Mouse (Mus musculus): ENCODE results near the gene Hand2. TPM values are rescaled to one million over a fixed set of nuclear protein-coding genes. Genes with fewer than 3 reads are reported as not detected.

Hand2 gene
- polyA plus RNA-seq, 1 experiment from 2014 or later = 0.20 TPM

GRCm38 (mm10) chr8:57348251-57348650 is 27.5 kb downstream of the Hand2 start:
- Histone ChIP-seq H3K27me3 (ENCODE audit: control insufficient read depth, insufficient read depth, low read length) (peaks cover 98% of the 10 kb centered on the region), H3K36me3 (ENCODE audit: control insufficient read depth, insufficient read depth, low read length) (no peaks in the 10 kb centered on the region), H3K9me3 (ENCODE audit: control insufficient read depth, low read length) (no peaks in the 10 kb centered on the region), H3K9ac (ENCODE audit: low read length) (no peak overlapping the region), H3K4me2 (ENCODE audit: low read depth) (no peak overlapping the region), H3K27ac (ENCODE audit: low read depth, low read length) (no peak overlapping the region), H3K4me1 (ENCODE audit: control insufficient read depth, insufficient read depth, low read length) (no peaks in the 10 kb centered on the region), H3K4me3 (ENCODE audit: low read depth, low read length) (no peak overlapping the region)
- DNase-seq (ENCODE audit: low spot score) (no peak), ATAC-seq (ENCODE audit: insufficient read depth, low FRiP score, low TSS enrichment) (no peak)
- 7% methylated on average over 4 of the region's 4 CpGs for WGBS

DNA sequence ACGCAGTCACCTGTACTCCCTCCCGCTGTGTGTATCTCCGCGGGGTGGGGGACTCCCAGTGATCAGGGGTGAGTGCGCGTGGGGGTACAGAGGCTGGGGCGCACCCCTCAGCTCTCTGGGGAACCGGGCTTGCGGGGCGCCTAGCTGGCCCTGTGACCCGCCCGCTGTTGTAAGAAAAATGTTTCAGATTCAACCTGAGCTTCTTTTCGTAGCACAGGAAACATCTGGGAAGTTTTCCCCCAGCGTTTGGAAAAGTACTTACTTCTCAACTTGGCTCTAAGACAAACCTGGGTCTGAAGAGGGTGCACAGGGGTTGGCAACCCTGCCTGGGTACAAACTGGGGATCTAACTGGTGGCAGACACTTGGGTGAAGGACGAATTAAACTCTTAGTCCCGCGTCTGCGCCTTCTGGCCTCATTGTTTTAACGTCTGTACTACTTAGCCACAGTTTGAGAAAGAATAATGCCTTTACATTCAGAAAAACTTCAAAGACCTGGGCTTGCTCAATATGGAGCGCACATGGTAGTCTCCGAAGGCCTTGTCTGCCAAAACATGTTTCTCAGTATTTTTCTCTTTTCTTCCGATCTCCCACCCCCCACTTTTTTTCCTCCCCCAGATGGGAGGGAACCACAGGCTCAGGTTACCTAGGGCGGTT is 28.2 kb downstream of the Hand2 start:
- Histone ChIP-seq H3K4me1 (ENCODE audit: control insufficient read depth, insufficient read depth, low read length) (no peaks in the 10 kb centered on the region), H3K9ac (ENCODE audit: low read length) (no peak overlapping the region), H3K4me2 (ENCODE audit: low read depth) (no peak overlapping the region), H3K27ac (ENCODE audit: low read depth, low read length) (no peak overlapping the region), H3K36me3 (ENCODE audit: control insufficient read depth, insufficient read depth, low read length) (no peaks in the 10 kb centered on the region), H3K27me3 (ENCODE audit: control insufficient read depth, insufficient read depth, low read length) (peaks cover 96% of the 10 kb centered on the region), H3K4me3 (ENCODE audit: low read depth, low read length) (no peak overlapping the region), H3K9me3 (ENCODE audit: control insufficient read depth, low read length) (no peaks in the 10 kb centered on the region)
- WGBS = under 1% methylated on average over 23 of the region's 23 CpGs
- ATAC-seq (ENCODE audit: insufficient read depth, low FRiP score, low TSS enrichment) (no peak), DNase-seq (ENCODE audit: low spot score) (no peak)

DNA sequence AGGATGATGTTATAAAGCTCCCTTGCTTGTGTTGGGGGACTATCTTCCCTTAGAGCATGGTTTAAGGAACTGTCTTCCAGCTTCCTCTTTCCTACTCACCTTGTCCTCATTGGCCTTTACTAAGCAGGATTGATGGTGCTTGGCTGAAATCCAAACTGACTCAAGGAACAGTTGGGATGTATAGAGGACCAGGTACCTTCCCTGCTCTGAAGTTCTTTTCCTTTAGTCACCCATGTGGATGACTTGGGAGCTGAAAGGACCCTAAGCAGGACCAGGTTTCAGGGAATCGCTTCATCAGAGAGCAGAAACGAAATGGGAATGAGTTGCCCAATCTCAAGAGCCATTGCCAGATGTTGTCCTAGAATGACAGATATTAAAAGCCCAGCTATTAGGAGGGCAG is 31.1 kb downstream of the Hand2 start:
- 22% methylated on average over 2 of the region's 2 CpGs for WGBS
- Histone ChIP-seq H3K27ac (ENCODE audit: low read depth, low read length) (no peak overlapping the region), H3K9ac (ENCODE audit: low read length) (no peak overlapping the region), H3K36me3 (ENCODE audit: control insufficient read depth, insufficient read depth, low read length) (no peaks in the 10 kb centered on the region), H3K9me3 (ENCODE audit: control insufficient read depth, low read length) (no peaks in the 10 kb centered on the region), H3K4me2 (ENCODE audit: low read depth) (no peak overlapping the region), H3K4me3 (ENCODE audit: low read depth, low read length) (no peak overlapping the region), H3K4me1 (ENCODE audit: control insufficient read depth, insufficient read depth, low read length) (no peaks in the 10 kb centered on the region), H3K27me3 (ENCODE audit: control insufficient read depth, insufficient read depth, low read length) (peaks cover 74% of the 10 kb centered on the region)
- no peak for DNase-seq (ENCODE audit: low spot score)
- no peak for ATAC-seq (ENCODE audit: insufficient read depth, low FRiP score, low TSS enrichment)

DNA sequence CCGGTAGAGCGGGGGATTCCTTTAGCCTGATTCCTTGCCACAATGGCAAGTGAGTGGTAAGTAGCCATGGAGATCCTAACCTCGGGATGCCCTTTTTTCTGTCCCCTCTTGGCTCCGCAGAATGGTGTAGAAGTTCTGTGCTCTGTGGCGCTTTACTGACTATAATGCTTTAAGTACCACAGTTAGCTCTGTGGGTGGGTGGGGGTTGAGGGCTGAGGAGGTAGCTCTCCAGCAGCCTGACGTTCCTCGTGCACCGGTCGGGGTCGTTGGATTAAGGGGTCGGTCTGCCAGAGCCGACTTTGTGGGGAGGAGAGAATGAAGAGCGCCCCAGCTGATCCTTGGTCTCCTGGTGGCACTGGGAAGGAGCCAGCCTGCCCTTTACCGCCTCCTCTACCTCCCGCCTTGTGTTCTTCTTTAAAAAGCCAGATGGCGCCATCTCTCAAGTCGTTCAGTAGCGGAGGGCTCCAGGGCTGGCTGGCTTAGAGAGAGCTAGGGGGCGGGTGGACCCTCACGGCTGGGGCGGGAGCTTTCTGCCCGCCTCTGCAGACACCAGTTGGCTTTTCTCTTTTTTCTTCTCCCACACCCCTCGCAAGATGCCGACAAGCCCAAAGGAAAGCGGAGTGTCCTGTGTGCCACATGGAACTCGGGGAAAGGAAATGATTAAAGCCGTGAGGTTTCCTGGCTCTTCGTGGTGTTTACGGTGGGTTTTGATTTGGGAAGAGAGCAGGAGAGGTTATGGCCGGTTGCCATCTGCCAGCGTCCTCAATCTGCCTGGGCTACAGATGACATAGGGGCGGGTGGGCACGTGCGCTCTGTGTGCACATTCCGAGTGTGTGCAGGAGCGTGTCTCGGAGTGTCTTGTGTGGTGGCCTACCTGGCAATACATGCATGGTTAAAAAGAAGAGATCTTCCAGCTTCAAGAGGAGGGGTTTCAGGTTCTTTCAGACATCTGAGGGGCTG is 32.8 kb downstream of the Hand2 start:
- Histone ChIP-seq H3K4me2 (ENCODE audit: low read depth) (peak overlapping the region; percentile 75), H3K27me3 (ENCODE audit: control insufficient read depth, insufficient read depth, low read length) (peaks cover 56% of the 10 kb centered on the region), H3K4me3 (ENCODE audit: low read depth, low read length) (peak overlapping the region; percentile 37), H3K4me1 (ENCODE audit: control insufficient read depth, insufficient read depth, low read length) (no peaks in the 10 kb centered on the region), H3K27ac (ENCODE audit: low read depth, low read length) (no peak overlapping the region), H3K9me3 (ENCODE audit: control insufficient read depth, low read length) (no peaks in the 10 kb centered on the region), H3K9ac (ENCODE audit: low read length) (peak overlapping the region; percentile 35; the same call in 1 of the 2 replicates), H3K36me3 (ENCODE audit: control insufficient read depth, insufficient read depth, low read length) (no peaks in the 10 kb centered on the region)
- DNase-seq (ENCODE audit: low spot score) = peak; percentile 79
- ATAC-seq (ENCODE audit: insufficient read depth, low FRiP score, low TSS enrichment) = peak; percentile 93
- WGBS = 1% methylated on average over 37 of the region's 37 CpGs

- Histone ChIP-seq H3K4me3 (ENCODE audit: low read depth, low read length) (no peak overlapping the region), H3K27me3 (ENCODE audit: control insufficient read depth, insufficient read depth, low read length) (peaks cover 43% of the 10 kb centered on the region), H3K27ac (ENCODE audit: low read depth, low read length) (no peak overlapping the region), H3K9me3 (ENCODE audit: control insufficient read depth, low read length) (no peaks in the 10 kb centered on the region), H3K36me3 (ENCODE audit: control insufficient read depth, insufficient read depth, low read length) (no peaks in the 10 kb centered on the region), H3K9ac (ENCODE audit: low read length) (no peak overlapping the region), H3K4me2 (ENCODE audit: low read depth) (no peak overlapping the region), H3K4me1 (ENCODE audit: control insufficient read depth, insufficient read depth, low read length) (no peaks in the 10 kb centered on the region)
- no peak for ATAC-seq (ENCODE audit: insufficient read depth, low FRiP score, low TSS enrichment)
- DNase-seq (ENCODE audit: low spot score) = no peak
- 49% methylated on average over 2 of the region's 2 CpGs for WGBS
Observed at GRCm38 (mm10) chr8:57354876-57355275, 34.1 kb downstream of the Hand2 start.

DNA sequence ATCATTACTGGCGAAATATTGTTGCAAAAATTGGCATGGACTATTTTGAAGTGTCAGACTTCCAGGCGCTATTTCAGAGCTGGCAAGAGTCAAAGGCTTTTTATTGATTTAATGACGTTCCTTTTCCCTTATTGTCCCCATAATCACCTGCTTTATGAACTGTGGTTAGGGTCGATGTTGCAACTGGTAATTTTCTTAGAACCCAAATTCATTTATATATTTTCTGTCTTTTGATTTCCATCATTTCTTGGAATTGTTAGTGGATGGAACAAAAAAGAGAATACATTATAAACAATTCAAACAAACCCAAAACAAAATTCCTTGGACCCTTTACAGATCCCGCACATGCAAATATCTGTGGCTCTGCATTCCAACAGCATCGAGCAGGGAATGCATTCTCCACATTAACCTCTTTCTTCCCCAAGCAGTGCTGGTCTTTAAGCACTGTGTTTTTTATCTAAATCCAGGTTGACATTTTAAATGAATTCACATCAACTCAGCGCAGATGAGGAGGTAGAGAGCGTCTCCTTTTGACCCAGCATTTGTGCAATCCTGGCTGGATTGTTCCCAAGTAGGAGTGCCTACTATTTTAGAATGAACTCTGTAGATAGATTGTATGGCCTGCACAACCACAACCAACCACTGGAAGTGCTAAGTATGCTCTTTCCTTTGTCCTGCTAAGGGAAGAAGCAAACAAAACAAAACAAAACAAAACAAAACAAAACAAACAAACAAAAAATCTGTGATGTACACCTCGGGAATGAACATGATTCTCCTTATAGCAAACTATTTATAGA is 35.9 kb downstream of the Hand2 start:
- Histone ChIP-seq H3K27me3 (ENCODE audit: control insufficient read depth, insufficient read depth, low read length) (peaks cover 26% of the 10 kb centered on the region), H3K4me1 (ENCODE audit: control insufficient read depth, insufficient read depth, low read length) (no peaks in the 10 kb centered on the region), H3K4me2 (ENCODE audit: low read depth) (no peak overlapping the region), H3K9me3 (ENCODE audit: control insufficient read depth, low read length) (no peaks in the 10 kb centered on the region), H3K4me3 (ENCODE audit: low read depth, low read length) (no peak overlapping the region), H3K9ac (ENCODE audit: low read length) (no peak overlapping the region), H3K36me3 (ENCODE audit: control insufficient read depth, insufficient read depth, low read length) (no peaks in the 10 kb centered on the region), H3K27ac (ENCODE audit: low read depth, low read length) (no peak overlapping the region)
- no peak for DNase-seq (ENCODE audit: low spot score)
- ATAC-seq (ENCODE audit: insufficient read depth, low FRiP score, low TSS enrichment) = no peak
- 71% methylated on average over 9 of the region's 9 CpGs for WGBS

GRCm38 (mm10) chr8:57360493-57360892 is 39.7 kb downstream of the Hand2 start:
- ATAC-seq (ENCODE audit: insufficient read depth, low FRiP score, low TSS enrichment) = no peak
- H3K27ac ChIP-seq (ENCODE audit: low read depth, low read length) = no peak overlapping the region
- H3K9ac ChIP-seq (ENCODE audit: low read length) = no peak overlapping the region

GRCm38 (mm10) chr8:57361003-57361805 is 40.4 kb downstream of the Hand2 start:
- Histone ChIP-seq H3K9ac (ENCODE audit: low read length) (no peak overlapping the region), H3K4me3 (ENCODE audit: low read depth, low read length) (no peak overlapping the region), H3K9me3 (ENCODE audit: control insufficient read depth, low read length) (no peaks in the 10 kb centered on the region), H3K4me2 (ENCODE audit: low read depth) (no peak overlapping the region), H3K27ac (ENCODE audit: low read depth, low read length) (no peak overlapping the region), H3K36me3 (ENCODE audit: control insufficient read depth, insufficient read depth, low read length) (no peaks in the 10 kb centered on the region), H3K4me1 (ENCODE audit: control insufficient read depth, insufficient read depth, low read length) (no peaks in the 10 kb centered on the region), H3K27me3 (ENCODE audit: control insufficient read depth, insufficient read depth, low read length) (no peaks in the 10 kb centered on the region)
- DNase-seq (ENCODE audit: low spot score) = no peak
- ATAC-seq (ENCODE audit: insufficient read depth, low FRiP score, low TSS enrichment) = no peak
- WGBS = 73% methylated on average over 8 of the region's 8 CpGs

More at GRCm38 (mm10) chr8:57360493-57360892, 39.7 kb downstream of the Hand2 start:
- Histone ChIP-seq H3K4me2 (ENCODE audit: low read depth) (no peak overlapping the region), H3K27me3 (ENCODE audit: control insufficient read depth, insufficient read depth, low read length) (no peaks in the 10 kb centered on the region), H3K4me3 (ENCODE audit: low read depth, low read length) (no peak overlapping the region), H3K9me3 (ENCODE audit: control insufficient read depth, low read length) (no peaks in the 10 kb centered on the region), H3K4me1 (ENCODE audit: control insufficient read depth, insufficient read depth, low read length) (no peaks in the 10 kb centered on the region), H3K36me3 (ENCODE audit: control insufficient read depth, insufficient read depth, low read length) (no peaks in the 10 kb centered on the region)
- WGBS = 62% methylated on average over 2 of the region's 2 CpGs
- DNase-seq (ENCODE audit: low spot score) = no peak

Measured in neural tube, embryonic 11.5 days (tissue).